Mouse (Mus musculus) limb, embryonic 11.5 days (tissue): Measurements from ENCODE around the gene Hnrnpul1. TPM values are rescaled to one million over a fixed set of nuclear protein-coding genes. Genes with fewer than 3 reads are reported as not detected.

Source experiments
- ATAC-seq: fragments of 200-750 bp; cut with Nextera tagmentation; 2 replicates; pipeline ENCODE4 v1.8.0; 2017; ENCODE audit warnings: low read depth; ENCODE audit not compliant: insufficient number of reproducible peaks, low FRiP score, low TSS enrichment
- DNase-seq: peaks from one replicate; pipeline ENCODE4 v3.0.0-alpha.2; 2015; ENCODE audit warnings: low spot score
- H3K27ac ChIP-seq: fragments of 300-500 bp; sonication (generic); replicated peaks from 2 replicates; pipeline ENCODE4 v1.5.1; 2014; ENCODE audit warnings: low read depth, mild to moderate bottlenecking, low read length
- H3K27me3 ChIP-seq: fragments of 300-500 bp; sonication (generic); 2 replicates; pipeline ENCODE4 v1.6.1; 2014; ENCODE audit warnings: mild to moderate bottlenecking, low read length, mixed read lengths; ENCODE audit not compliant: control insufficient read depth, insufficient read depth
- H3K36me3 ChIP-seq: fragments of 300-500 bp; sonication (generic); 2 replicates; pipeline ENCODE4 v1.6.1; 2014; ENCODE audit warnings: mild to moderate bottlenecking, low read length, moderate library complexity, mixed read lengths; ENCODE audit not compliant: control insufficient read depth, insufficient read depth
- H3K4me1 ChIP-seq: fragments of 300-500 bp; sonication (generic); 2 replicates; pipeline ENCODE4 v1.6.1; 2014; ENCODE audit warnings: low read length, mixed read lengths; ENCODE audit not compliant: control insufficient read depth, insufficient read depth
- H3K4me2 ChIP-seq: fragments of 300-500 bp; sonication (generic); 2 replicates; pipeline ENCODE4 v1.6.1; 2014; ENCODE audit warnings: low read depth, mild to moderate bottlenecking, moderate library complexity; ENCODE audit not compliant: severe bottlenecking
- H3K4me3 ChIP-seq: fragments of 300-500 bp; sonication (generic); 2 replicates; pipeline ENCODE4 v1.5.1; 2014; ENCODE audit warnings: low read depth, low read length
- H3K9ac ChIP-seq: fragments of 300-500 bp; sonication (generic); 2 replicates; pipeline ENCODE4 v1.6.1; 2014; ENCODE audit warnings: mild to moderate bottlenecking, low read length
- H3K9me3 ChIP-seq: fragments of 300-500 bp; sonication (generic); 2 replicates; pipeline ENCODE4 v1.6.1; 2016; ENCODE audit warnings: low read length; ENCODE audit not compliant: control insufficient read depth
- WGBS: fragments of 180-500 bp; shearing (Covaris S2); extraction: QIAGEN DNeasy Blood & Tissue Kit; methylation state at CpG from one replicate; pipeline ENCODE4 v1.1.7; 2014; 5-methylcytosine and 5-hydroxymethylcytosine counted together
- polyA plus RNA-seq: library from polyadenylated mRNA; unstranded; fragments of >200 nt; fragmentation: Nextera tagmentation; extraction: Ambion mirVana; gene quantifications from 2 replicates; pipeline ENCODE4 v1.2.1, GENCODE M21; 2014

The Hnrnpul1 gene
- polyA plus RNA-seq, 1 experiment from 2014 or later = 82.9 TPM

GRCm38 (mm10) chr7:25783746-25784145 is 29.2 kb upstream of the Hnrnpul1 start:
- no peak for DNase-seq
- Histone ChIP-seq H3K9me3 (no peaks in the 10 kb centered on the region), H3K4me1 (peaks cover 22% of the 10 kb centered on the region), H3K27ac (no peak overlapping the region), H3K9ac (no peak overlapping the region), H3K27me3 (no peaks in the 10 kb centered on the region), H3K4me2 (no peak overlapping the region), H3K4me3 (no peak overlapping the region), H3K36me3 (no peaks in the 10 kb centered on the region)
- no peak for ATAC-seq
- 61% methylated on average over 8 of the region's 8 CpGs for WGBS

DNA sequence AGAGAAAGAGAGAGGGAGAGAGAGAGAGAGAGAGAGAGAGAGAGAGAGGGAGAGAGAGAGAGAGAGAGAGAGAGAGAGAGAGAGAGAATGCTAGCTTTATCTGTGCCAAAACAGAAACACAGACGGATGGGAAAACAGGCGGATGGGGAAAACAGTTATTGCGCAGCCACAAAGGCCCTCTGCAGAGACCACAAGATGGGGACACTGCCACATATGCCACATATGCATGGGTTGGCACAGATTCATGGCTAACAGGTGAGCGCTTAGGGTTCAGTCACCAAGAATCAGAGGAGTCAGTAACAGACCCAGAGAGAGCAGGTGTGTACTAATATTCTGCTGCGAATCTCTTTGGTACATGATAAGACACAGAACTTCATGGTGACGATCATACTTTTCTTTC is 28.2 kb upstream of the Hnrnpul1 start:
- WGBS = 82% methylated on average over 6 of the region's 6 CpGs
- peaks cover 22% of the 10 kb centered on the region for H3K4me1 ChIP-seq

DNA sequence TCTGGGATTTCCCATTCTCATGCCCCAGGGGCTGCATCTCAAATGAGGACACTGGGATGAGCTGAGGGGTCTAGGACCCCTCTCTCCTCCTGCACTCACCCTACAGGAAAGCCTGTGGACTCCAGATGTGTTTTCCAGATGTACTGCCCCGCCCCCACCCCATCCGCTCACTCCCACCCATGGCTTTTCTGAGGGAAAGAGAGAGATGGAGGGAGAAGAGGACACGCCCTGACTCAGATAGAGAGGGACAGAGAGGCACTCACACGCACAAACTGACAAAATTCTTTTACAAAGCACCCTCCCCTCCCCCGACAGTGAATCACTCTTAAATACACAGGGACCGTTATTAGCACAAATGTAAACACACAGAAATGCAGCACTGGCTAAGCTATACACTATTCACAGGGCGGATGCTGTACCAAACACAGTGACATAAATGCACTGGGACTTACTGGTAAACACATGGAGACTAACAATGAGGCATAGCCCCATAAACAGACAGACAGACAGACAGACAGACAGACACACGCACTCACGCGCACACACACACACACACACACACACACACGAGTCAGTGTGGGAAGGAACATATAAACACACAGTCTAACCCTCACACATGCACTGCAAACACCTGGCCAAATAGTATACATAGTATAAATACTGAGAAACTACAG is 27.5 kb upstream of the Hnrnpul1 start:
- Histone ChIP-seq H3K4me1 (peaks cover 17% of the 10 kb centered on the region), H3K27ac (no peak overlapping the region; the same call in 1 of the 2 replicates), H3K27me3 (no peaks in the 10 kb centered on the region), H3K9ac (peak overlapping the region; percentile 56), H3K4me3 (peak overlapping the region; percentile 32), H3K4me2 (peak overlapping the region; percentile 83), H3K36me3 (peaks cover 3% of the 10 kb centered on the region; the same call in 1 of the 2 replicates), H3K9me3 (no peaks in the 10 kb centered on the region)
- DNase-seq (peak; percentile 60), ATAC-seq (peak; percentile 74)
- WGBS = 42% methylated on average over 11 of the region's 11 CpGs

More for the DNA sequence above, 28.2 kb upstream of the Hnrnpul1 start:
- H3K4me2 ChIP-seq = no peak overlapping the region
- no peaks in the 10 kb centered on the region for H3K9me3 ChIP-seq
- DNase-seq = no peak
- H3K9ac ChIP-seq = no peak overlapping the region
- H3K36me3 ChIP-seq = peaks cover under 1% of the 10 kb centered on the region; the same call in 1 of the 2 replicates
- H3K4me3 ChIP-seq = no peak overlapping the region
- ATAC-seq = no peak
- H3K27ac ChIP-seq = no peak overlapping the region
- H3K27me3 ChIP-seq = no peaks in the 10 kb centered on the region

- Histone ChIP-seq H3K9me3 (no peaks in the 10 kb centered on the region), H3K4me3 (peak overlapping the region; percentile 32), H3K9ac (peak overlapping the region; percentile 56), H3K4me1 (peaks cover 12% of the 10 kb centered on the region), H3K27me3 (no peaks in the 10 kb centered on the region), H3K4me2 (peak overlapping the region; percentile 83), H3K27ac (no peak overlapping the region; the same call in 1 of the 2 replicates), H3K36me3 (peaks cover 3% of the 10 kb centered on the region; the same call in 1 of the 2 replicates)
- WGBS = 9% methylated on average over 31 of the region's 33 CpGs
- peak; percentile 58 for DNase-seq
- ATAC-seq = no peak
Measured at GRCm38 (mm10) chr7:25781321-25781936, 26.9 kb upstream of the Hnrnpul1 start.

- Histone ChIP-seq H3K4me1 (peaks cover 12% of the 10 kb centered on the region), H3K27ac (no peak overlapping the region), H3K4me2 (no peak overlapping the region), H3K9ac (no peak overlapping the region), H3K27me3 (no peaks in the 10 kb centered on the region), H3K36me3 (peaks cover 3% of the 10 kb centered on the region; the same call in 1 of the 2 replicates), H3K4me3 (no peak overlapping the region), H3K9me3 (no peaks in the 10 kb centered on the region)
- ATAC-seq (no peak), DNase-seq (no peak)
- WGBS = 71% methylated on average over 4 of the region's 4 CpGs
Measured at GRCm38 (mm10) chr7:25780753-25781152, 26.2 kb upstream of the Hnrnpul1 start.

DNA sequence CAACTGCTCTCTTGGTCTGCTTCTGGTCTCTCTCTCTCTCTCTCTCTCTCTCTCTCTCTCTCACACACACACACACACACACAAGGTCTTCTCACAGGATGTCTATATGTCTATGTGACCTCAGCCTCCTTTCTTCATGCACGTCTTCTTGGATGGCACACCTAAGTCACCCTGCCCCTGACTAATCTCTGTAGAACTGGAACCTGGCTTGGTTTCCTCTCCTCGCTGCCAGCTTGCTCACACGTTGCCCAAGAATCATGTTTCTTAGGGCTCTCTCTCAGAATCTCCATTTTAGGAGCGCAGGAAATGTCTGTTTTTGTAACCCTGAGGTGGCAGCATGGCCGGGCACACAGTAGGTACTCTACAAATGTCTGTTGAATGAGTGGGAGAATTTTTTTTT is 25.5 kb upstream of the Hnrnpul1 start:
- H3K4me3 ChIP-seq = no peak overlapping the region
- H3K27me3 ChIP-seq = no peaks in the 10 kb centered on the region
- ATAC-seq (no peak), DNase-seq (no peak)
- 92% methylated on average over 5 of the region's 5 CpGs for WGBS
- H3K4me1 ChIP-seq = peaks cover 12% of the 10 kb centered on the region
- no peak overlapping the region for H3K9ac ChIP-seq
- no peak overlapping the region for H3K4me2 ChIP-seq
- H3K27ac ChIP-seq = no peak overlapping the region
- no peaks in the 10 kb centered on the region for H3K9me3 ChIP-seq
- H3K36me3 ChIP-seq = peaks cover 3% of the 10 kb centered on the region; the same call in 1 of the 2 replicates

- no peak for DNase-seq
- Histone ChIP-seq H3K4me3 (no peak overlapping the region), H3K36me3 (0 out of 2 replicates have a peak, but pooled peaks cover 3% of the 10 kb centered on the region), H3K9me3 (no peaks in the 10 kb centered on the region), H3K27me3 (no peaks in the 10 kb centered on the region), H3K9ac (no peak overlapping the region), H3K27ac (no peak overlapping the region), H3K4me1 (no peaks in the 10 kb centered on the region), H3K4me2 (no peak overlapping the region)
- no peak for ATAC-seq
- WGBS = 91% methylated on average over 5 of the region's 5 CpGs
Measured at GRCm38 (mm10) chr7:25768229-25768628, 13.7 kb upstream of the Hnrnpul1 start.

DNA sequence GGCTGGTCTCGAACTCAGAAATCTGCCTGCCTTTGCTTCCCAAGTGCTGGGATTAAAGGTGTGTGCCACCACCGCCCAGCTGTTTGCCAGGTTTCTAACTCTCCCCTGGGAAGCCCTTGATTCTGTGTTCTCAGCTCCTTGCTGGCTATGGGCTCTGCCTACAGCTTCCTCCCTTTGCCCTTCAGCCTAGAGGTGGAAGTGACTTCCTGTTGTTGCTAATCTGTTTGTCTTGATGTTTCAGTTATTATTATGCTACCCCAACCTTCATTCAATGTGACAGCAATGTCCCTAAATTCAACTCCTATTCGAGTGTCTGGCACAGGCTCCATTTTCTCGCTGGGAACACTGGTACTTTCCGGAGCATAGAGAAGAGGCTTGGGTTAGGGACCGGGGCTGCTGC is 11.6 kb upstream of the Hnrnpul1 start:
- H3K9ac ChIP-seq = no peak overlapping the region
- no peak for DNase-seq
- no peaks in the 10 kb centered on the region for H3K4me1 ChIP-seq
- no peak overlapping the region for H3K4me3 ChIP-seq
- H3K27ac ChIP-seq = no peak overlapping the region
- no peak overlapping the region for H3K4me2 ChIP-seq
- 90% methylated on average over 6 of the region's 6 CpGs for WGBS
- no peaks in the 10 kb centered on the region for H3K9me3 ChIP-seq
- H3K27me3 ChIP-seq = no peaks in the 10 kb centered on the region
- ATAC-seq = no peak
- 0 out of 2 replicates have a peak, but pooled peaks cover 3% of the 10 kb centered on the region for H3K36me3 ChIP-seq
